Mouse (Mus musculus) stomach, postnatal 0 days (tissue): ENCODE results near the gene Tesc. TPM values are rescaled to one million over a fixed set of nuclear protein-coding genes. Genes with fewer than 3 reads are reported as not detected.

ENCODE experiments used
- ATAC-seq: fragments of 200-750 bp; cut with Nextera tagmentation; 2 replicates; pipeline ENCODE4 v1.8.0; 2017; ENCODE audit not compliant: low FRiP score, low TSS enrichment
- DNase-seq: peaks from one replicate; pipeline ENCODE4 v3.0.0-alpha.2; 2016; ENCODE audit warnings: low spot score
- H3K27ac ChIP-seq: fragments of 300-500 bp; sonication (generic); replicated peaks from 2 replicates; pipeline ENCODE4 v1.5.1; 2014; ENCODE audit warnings: mild to moderate bottlenecking, control low read depth
- H3K27me3 ChIP-seq: fragments of 300-500 bp; sonication (generic); 2 replicates; pipeline ENCODE4 v1.6.1; 2014; ENCODE audit warnings: low read length; ENCODE audit not compliant: control insufficient read depth, insufficient read depth
- H3K36me3 ChIP-seq: fragments of 300-500 bp; sonication (generic); 2 replicates; pipeline ENCODE4 v1.6.1; 2014; ENCODE audit warnings: low read length, mixed read lengths; ENCODE audit not compliant: control insufficient read depth, insufficient read depth
- H3K4me1 ChIP-seq: fragments of 300-500 bp; sonication (generic); replicated peaks from 2 replicates; pipeline ENCODE4 v1.6.1; 2014; ENCODE audit warnings: antibody characterized with exemption; ENCODE audit not compliant: control insufficient read depth, insufficient read depth
- H3K4me2 ChIP-seq: fragments of 300-500 bp; sonication (generic); replicated peaks from 2 replicates; pipeline ENCODE4 v1.6.1; 2014; ENCODE audit warnings: low read depth, mild to moderate bottlenecking, control low read depth, moderate library complexity
- H3K4me3 ChIP-seq: fragments of 300-500 bp; sonication (generic); 2 replicates; pipeline ENCODE4 v1.5.1; 2014; ENCODE audit warnings: low read depth, low read length, control low read depth
- H3K9ac ChIP-seq: fragments of 300-500 bp; sonication (generic); 2 replicates; pipeline ENCODE4 v1.6.1; 2014; ENCODE audit warnings: mild to moderate bottlenecking, low read length, control low read depth, mixed read lengths
- H3K9me3 ChIP-seq: fragments of 300-500 bp; sonication (generic); 2 replicates; pipeline ENCODE4 v1.6.1; 2016; ENCODE audit warnings: low read length; ENCODE audit not compliant: control insufficient read depth
- CTCF ChIP-seq: IDR thresholded peaks from 2 replicates; pipeline ENCODE4 v1.5.1; 2016; ENCODE audit warnings: antibody characterized with exemption, low read depth, mild to moderate bottlenecking, moderate library complexity
- EP300 ChIP-seq: optimal IDR thresholded peaks from 2 replicates; pipeline ENCODE3; 2016; ENCODE audit warnings: antibody characterized with exemption
- WGBS: fragments of 180-500 bp; shearing (Covaris S2); extraction: QIAGEN DNeasy Blood & Tissue Kit; methylation state at CpG from one replicate; pipeline ENCODE4 v1.1.7; 2014; 5-methylcytosine and 5-hydroxymethylcytosine counted together
- polyA plus RNA-seq: library from polyadenylated mRNA; unstranded; fragments of >200 nt; fragmentation: Nextera tagmentation; extraction: Ambion mirVana; gene quantifications from 2 replicates; pipeline ENCODE4 v1.2.1, GENCODE M21; 2015

Tesc gene
- polyA plus RNA-seq, 1 experiment from 2014 or later: 112 TPM

DNA sequence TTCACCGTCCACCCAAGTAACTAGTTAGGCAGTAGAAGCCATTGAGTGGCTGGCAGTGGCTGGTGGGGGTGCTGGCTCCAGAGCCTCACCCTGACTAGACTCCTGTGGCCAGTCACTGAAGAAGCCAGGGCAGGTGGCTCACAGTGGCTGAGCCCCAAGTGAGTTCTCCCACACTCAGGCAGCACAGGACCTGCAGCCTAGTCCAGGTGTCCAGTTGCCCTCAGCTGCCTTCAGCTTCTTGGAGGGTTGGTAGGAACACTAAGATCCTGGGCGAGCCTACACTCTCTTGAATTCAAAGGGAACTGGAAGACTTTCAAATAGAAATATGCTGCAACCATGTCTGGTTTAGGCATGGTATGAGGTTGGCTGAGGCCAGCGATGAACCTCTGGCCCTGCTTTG, 39.7 kb upstream of the Tesc start:
- Histone ChIP-seq H3K27ac (no peak overlapping the region), H3K4me1 (no peaks in the 10 kb centered on the region), H3K27me3 (no peaks in the 10 kb centered on the region), H3K9me3 (no peaks in the 10 kb centered on the region), H3K4me2 (no peak overlapping the region), H3K36me3 (peaks cover 36% of the 10 kb centered on the region), H3K9ac (no peak overlapping the region), H3K4me3 (no peak overlapping the region)
- TF ChIP-seq EP300 (no peak), CTCF (no peak)
- ATAC-seq: no peak
- WGBS: 84% methylated on average over 3 of the region's 3 CpGs
- DNase-seq: no peak

DNA sequence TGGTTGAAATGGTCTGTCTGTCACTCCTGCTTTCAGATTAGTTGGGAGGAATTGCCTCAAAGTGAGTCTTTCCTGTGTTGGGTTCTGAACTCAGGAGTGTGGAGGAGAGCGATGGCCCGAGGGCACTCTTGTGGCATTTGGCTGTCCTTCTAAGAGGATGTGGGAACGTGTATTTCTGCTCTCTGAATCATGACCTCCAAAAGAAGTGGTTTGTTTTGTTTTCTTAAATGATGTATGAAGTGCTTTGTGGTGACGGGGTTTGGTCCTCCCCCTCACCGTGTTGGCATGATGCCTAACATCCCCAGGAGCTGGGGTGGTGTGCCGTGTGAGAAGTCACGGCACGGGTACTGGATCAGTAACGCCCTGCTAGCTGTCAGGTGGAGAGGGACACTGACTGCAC, 39.2 kb upstream of the Tesc start:
- H3K4me2 ChIP-seq: no peak overlapping the region
- 74% methylated on average over 9 of the region's 9 CpGs for WGBS
- no peak overlapping the region for H3K4me3 ChIP-seq
- H3K4me1 ChIP-seq: no peaks in the 10 kb centered on the region
- peaks cover 34% of the 10 kb centered on the region for H3K36me3 ChIP-seq
- DNase-seq (no peak), ATAC-seq (no peak)
- TF ChIP-seq EP300 (no peak), CTCF (no peak)
- H3K9ac ChIP-seq: no peak overlapping the region
- no peaks in the 10 kb centered on the region for H3K9me3 ChIP-seq
- no peak overlapping the region for H3K27ac ChIP-seq
- no peaks in the 10 kb centered on the region for H3K27me3 ChIP-seq

DNA sequence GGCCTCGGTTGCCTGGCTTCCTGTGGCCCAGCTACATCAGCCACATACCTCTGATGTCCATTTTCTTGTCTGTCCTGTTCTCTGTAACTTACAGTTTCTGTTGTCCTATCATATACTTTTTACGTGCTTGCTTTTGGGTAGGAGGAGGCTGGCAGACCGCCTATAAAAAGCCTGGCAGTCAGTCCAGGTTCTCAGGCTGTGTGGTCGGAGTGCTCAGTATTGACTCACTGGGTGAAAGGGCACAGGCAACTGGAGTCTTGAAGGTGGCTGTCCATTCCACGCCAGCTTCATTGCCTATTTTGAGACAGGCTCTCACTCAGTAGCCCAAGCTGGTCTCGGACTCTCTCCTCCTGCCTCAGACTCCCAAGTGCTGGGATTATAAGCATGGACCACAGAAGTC, 37.8 kb upstream of the Tesc start:
- Histone ChIP-seq H3K4me2 (no peak overlapping the region), H3K9ac (no peak overlapping the region), H3K27me3 (no peaks in the 10 kb centered on the region), H3K27ac (no peak overlapping the region), H3K4me1 (no peaks in the 10 kb centered on the region), H3K9me3 (no peaks in the 10 kb centered on the region), H3K4me3 (no peak overlapping the region), H3K36me3 (peaks cover 29% of the 10 kb centered on the region)
- DNase-seq (no peak), ATAC-seq (no peak)
- TF ChIP-seq CTCF (no peak), EP300 (no peak)
- WGBS: 82% methylated on average over 6 of the region's 6 CpGs

DNA sequence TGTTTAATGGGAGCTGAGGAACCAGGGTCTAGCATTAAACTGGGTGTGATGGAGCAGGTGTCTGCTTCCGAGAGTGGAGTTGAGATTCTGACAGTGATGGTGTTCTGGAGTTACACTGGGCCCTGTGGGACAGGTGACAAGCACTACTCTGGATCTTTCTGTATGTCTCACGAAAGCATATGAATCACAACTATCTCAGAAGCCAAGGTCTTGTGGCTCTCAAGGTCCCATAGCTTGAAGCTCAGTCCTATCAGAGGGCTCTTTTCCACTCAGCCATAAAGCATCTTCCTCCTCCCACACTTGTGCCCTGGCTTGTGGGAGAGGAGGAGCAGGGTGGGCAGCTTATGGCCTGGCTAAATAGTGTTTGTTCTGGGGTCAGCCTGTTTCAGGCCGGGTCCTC, 36.6 kb upstream of the Tesc start:
- ATAC-seq: no peak
- no peak for TF ChIP-seq EP300
- TF ChIP-seq CTCF: no peak
- H3K27ac ChIP-seq: no peak overlapping the region
- no peak overlapping the region for H3K4me2 ChIP-seq
- no peaks in the 10 kb centered on the region for H3K4me1 ChIP-seq
- H3K27me3 ChIP-seq: no peaks in the 10 kb centered on the region
- no peak overlapping the region for H3K9ac ChIP-seq
- H3K9me3 ChIP-seq: no peaks in the 10 kb centered on the region
- no peak overlapping the region for H3K4me3 ChIP-seq
- H3K36me3 ChIP-seq: peaks cover 29% of the 10 kb centered on the region
- no peak for DNase-seq
- 89% methylated on average over 3 of the region's 3 CpGs for WGBS

DNA sequence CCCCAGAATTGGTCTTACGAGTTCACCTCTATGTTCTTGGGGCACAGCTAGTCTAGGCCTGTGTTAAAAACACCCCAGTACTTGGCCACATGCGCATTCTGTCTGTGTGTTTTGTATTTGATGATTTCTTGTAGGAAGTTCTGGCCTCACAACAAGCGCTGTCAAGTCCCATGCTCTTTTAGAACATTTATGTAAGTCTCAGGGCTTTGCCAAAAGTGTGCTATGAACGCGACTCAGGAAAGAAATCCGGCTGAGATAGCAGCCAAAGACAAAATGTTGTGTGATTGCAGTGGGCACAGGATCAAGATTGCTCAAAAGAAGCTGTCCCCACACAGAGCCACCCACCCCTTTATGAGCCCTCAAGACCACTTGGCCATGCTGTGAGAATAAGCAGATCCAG, 34.0 kb upstream of the Tesc start:
- Histone ChIP-seq H3K9me3 (no peaks in the 10 kb centered on the region), H3K27me3 (no peaks in the 10 kb centered on the region), H3K4me1 (no peaks in the 10 kb centered on the region), H3K4me3 (no peak overlapping the region), H3K4me2 (no peak overlapping the region), H3K9ac (no peak overlapping the region), H3K27ac (no peak overlapping the region), H3K36me3 (peaks cover 27% of the 10 kb centered on the region; the same call in 1 of the 2 replicates)
- ATAC-seq (no peak), DNase-seq (no peak)
- WGBS: 66% methylated on average over 6 of the region's 6 CpGs
- TF ChIP-seq CTCF (no peak), EP300 (no peak)

DNA sequence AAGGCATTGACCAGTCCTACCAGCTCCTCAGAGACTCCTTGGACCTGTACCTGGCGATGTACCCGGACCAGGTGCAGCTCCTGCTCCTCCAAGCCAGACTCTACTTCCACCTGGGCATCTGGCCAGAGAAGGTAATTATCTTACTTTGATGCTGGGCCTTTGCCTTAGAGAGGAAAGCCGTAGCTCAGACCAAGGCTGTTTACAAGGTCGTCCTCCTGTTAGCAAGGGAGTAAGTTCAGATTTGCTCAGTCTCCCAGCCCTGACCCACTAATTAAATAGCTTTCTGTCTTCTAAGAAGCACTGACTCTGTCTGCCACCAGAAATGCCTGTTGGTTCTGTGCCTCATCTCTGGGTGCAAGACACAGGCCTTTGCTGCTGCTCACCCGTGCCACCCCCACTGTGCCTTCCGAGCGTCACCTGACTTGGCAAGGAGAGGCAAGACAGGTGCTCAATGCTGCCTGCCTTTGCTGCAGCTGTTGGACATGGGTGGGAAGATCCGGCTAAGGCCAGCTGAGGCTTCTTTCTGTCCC, 32.1 kb upstream of the Tesc start:
- Histone ChIP-seq H3K36me3 (peaks cover 19% of the 10 kb centered on the region; the same call in 1 of the 2 replicates), H3K4me3 (no peak overlapping the region), H3K27ac (no peak overlapping the region), H3K9me3 (no peaks in the 10 kb centered on the region), H3K9ac (no peak overlapping the region), H3K27me3 (no peaks in the 10 kb centered on the region), H3K4me2 (no peak overlapping the region), H3K4me1 (no peaks in the 10 kb centered on the region)
- TF ChIP-seq EP300: no peak
- no peak for TF ChIP-seq CTCF
- DNase-seq: no peak
- WGBS: 75% methylated on average over 8 of the region's 8 CpGs
- no peak for ATAC-seq
